Mouse (Mus musculus) C2C12 (cell line): ENCODE measurements at regions not wholly inside any gene's neighbourhood (a gene's known extent, or its start where the extent isn't known, plus 50 kb on each side); places are given as distances from the start of the nearest gene placed in this dataset.

Experiments used
- H3K27me3 ChIP-seq: one replicate; pipeline ENCODE4 v1.6.1; 2011; ENCODE audit not compliant: control insufficient read depth, insufficient read depth, insufficient read length
- H3K36me3 ChIP-seq: one replicate; pipeline ENCODE4 v1.6.1; 2011; ENCODE audit not compliant: control insufficient read depth, insufficient read depth
- H3K4me3 ChIP-seq: one replicate; pipeline ENCODE4 v1.5.1; 2011; ENCODE audit warnings: mild to moderate bottlenecking, control low read depth; ENCODE audit not compliant: poor library complexity, insufficient read depth, severe bottlenecking
- H3K79me2 ChIP-seq: one replicate; pipeline ENCODE4 v1.6.1; 2011; ENCODE audit not compliant: control insufficient read depth, insufficient read depth
- H3K79me3 ChIP-seq: one replicate; pipeline ENCODE4 v1.6.1; 2011; ENCODE audit warnings: low read depth, control low read depth
- H3ac ChIP-seq: one replicate; pipeline ENCODE3; 2011; ENCODE audit warnings: low read depth; ENCODE audit not compliant: control insufficient read depth, insufficient read length
- CEBPB ChIP-seq: IDR thresholded peaks from one replicate; pipeline ENCODE4 v1.6.1; 2011; ENCODE audit warnings: low read depth, mild to moderate bottlenecking, control low read depth, moderate library complexity
- CTCF ChIP-seq: IDR thresholded peaks from one replicate; pipeline ENCODE4 v1.5.1; 2011; ENCODE audit not compliant: control insufficient read depth, insufficient read depth, insufficient read length
- FOSL1 ChIP-seq: IDR thresholded peaks from one replicate; pipeline ENCODE4 v1.8.0; 2011; ENCODE audit warnings: mild to moderate bottlenecking, low read length; ENCODE audit not compliant: poor library complexity, insufficient read depth, severe bottlenecking
- MAX ChIP-seq: IDR thresholded peaks from one replicate; pipeline ENCODE4 v1.6.1; 2011; ENCODE audit warnings: mild to moderate bottlenecking, control low read depth
- MYOD1 ChIP-seq: IDR thresholded peaks from one replicate; pipeline ENCODE4 v1.6.1; 2011; ENCODE audit warnings: low read depth; ENCODE audit not compliant: control insufficient read depth, insufficient read length
- MYOG ChIP-seq: IDR thresholded peaks from one replicate; pipeline ENCODE4 v1.6.1; 2011; ENCODE audit not compliant: control insufficient read depth, insufficient read length; ENCODE audit errors: extremely low read depth
- USF1 ChIP-seq: IDR thresholded peaks from one replicate; pipeline ENCODE4 v1.6.1; 2011; ENCODE audit warnings: low read depth, mild to moderate bottlenecking, control low read depth, moderate library complexity

GRCm38 (mm10) chr4:11878638-11879037 lies 102.4 kb downstream of the Gm10604 start:
- H3K79me3 ChIP-seq, result no peaks in the 10 kb centered on the region
- no peak for TF ChIP-seq FOSL1
- TF ChIP-seq CEBPB, result no peak
- TF ChIP-seq MAX, result no peak
- no peak for TF ChIP-seq CTCF
- TF ChIP-seq MYOG, result no peak
- no peak for TF ChIP-seq USF1
- TF ChIP-seq MYOD1, result no peak
- H3K27me3 ChIP-seq, result no peaks in the 10 kb centered on the region
- H3K36me3 ChIP-seq, result no peaks in the 10 kb centered on the region
- H3K79me2 ChIP-seq, result no peaks in the 10 kb centered on the region
- no peak overlapping the region for H3ac ChIP-seq
- H3K4me3 ChIP-seq, result no peak overlapping the region

GRCm38 (mm10) chr4:11877945-11878344 lies 103.1 kb downstream of the Gm10604 start:
- Histone ChIP-seq H3ac (no peak overlapping the region), H3K36me3 (no peaks in the 10 kb centered on the region), H3K79me2 (no peaks in the 10 kb centered on the region), H3K79me3 (no peaks in the 10 kb centered on the region), H3K4me3 (no peak overlapping the region), H3K27me3 (no peaks in the 10 kb centered on the region)
- TF ChIP-seq USF1, result no peak
- no peak for TF ChIP-seq CTCF
- no peak for TF ChIP-seq MYOD1
- no peak for TF ChIP-seq CEBPB
- no peak for TF ChIP-seq MYOG
- no peak for TF ChIP-seq MAX
- no peak for TF ChIP-seq FOSL1

DNA sequence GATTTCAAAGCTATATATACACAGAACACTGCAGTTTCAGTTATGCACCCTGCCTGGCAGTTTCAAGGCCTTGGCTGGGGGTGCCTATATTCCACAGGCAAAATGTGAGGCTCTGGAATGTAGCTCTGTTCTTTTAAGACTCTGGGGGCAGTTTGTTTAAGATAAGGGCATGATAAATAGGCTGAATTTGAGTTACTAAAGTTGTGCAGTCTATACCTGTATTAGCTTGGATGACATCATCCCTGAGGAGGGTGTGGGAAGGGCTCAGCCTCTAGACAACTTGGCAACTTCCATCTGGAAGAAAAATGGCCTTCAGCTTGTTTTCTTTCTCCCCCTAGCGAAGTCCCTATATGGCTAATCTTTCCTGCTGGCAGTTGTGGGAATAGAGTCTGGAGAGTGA lies 105.1 kb downstream of the Gm10604 start:
- Histone ChIP-seq H3K27me3 (no peaks in the 10 kb centered on the region), H3K79me2 (no peaks in the 10 kb centered on the region), H3K79me3 (no peaks in the 10 kb centered on the region), H3K36me3 (no peaks in the 10 kb centered on the region), H3K4me3 (no peak overlapping the region), H3ac (no peak overlapping the region)
- TF ChIP-seq CEBPB (no peak), USF1 (no peak), FOSL1 (no peak), MYOD1 (no peak), MAX (no peak), MYOG (no peak), CTCF (no peak)

GRCm38 (mm10) chr4:11874586-11875264 lies 106.3 kb downstream of the Gm10604 start:
- H3K79me2 ChIP-seq, result no peaks in the 10 kb centered on the region
- H3ac ChIP-seq, result no peak overlapping the region
- H3K36me3 ChIP-seq, result no peaks in the 10 kb centered on the region
- no peaks in the 10 kb centered on the region for H3K79me3 ChIP-seq
- no peaks in the 10 kb centered on the region for H3K27me3 ChIP-seq
- no peak for TF ChIP-seq FOSL1
- TF ChIP-seq USF1, result no peak
- no peak for TF ChIP-seq MYOG
- no peak for TF ChIP-seq MYOD1
- no peak for TF ChIP-seq CTCF
- TF ChIP-seq CEBPB, result no peak
- TF ChIP-seq MAX, result no peak
- H3K4me3 ChIP-seq, result no peak overlapping the region

DNA sequence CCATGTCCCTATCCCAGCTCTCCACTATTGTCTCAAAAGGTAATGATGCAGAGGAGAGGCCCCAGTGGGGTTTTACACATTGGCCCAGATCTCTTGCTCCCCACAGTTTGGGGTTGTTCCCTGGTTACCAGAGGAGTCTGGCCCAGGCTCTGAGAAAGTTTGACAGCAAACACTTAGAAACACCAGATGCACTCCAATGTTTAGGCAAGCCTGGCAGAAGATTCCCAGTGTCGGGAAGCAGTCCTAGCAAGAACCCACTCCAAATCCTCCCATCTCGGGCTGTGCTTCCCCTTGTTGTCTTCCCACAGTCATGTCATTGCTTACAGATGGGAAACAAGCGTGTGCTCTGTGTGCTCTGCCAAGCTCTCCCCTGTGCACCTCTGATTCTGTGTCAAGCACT lies 109.0 kb downstream of the Gm10604 start:
- no peaks in the 10 kb centered on the region for H3K79me3 ChIP-seq
- no peaks in the 10 kb centered on the region for H3K36me3 ChIP-seq
- no peaks in the 10 kb centered on the region for H3K79me2 ChIP-seq
- no peak for TF ChIP-seq CTCF
- no peak for TF ChIP-seq MAX
- TF ChIP-seq CEBPB, result no peak
- TF ChIP-seq USF1, result no peak
- TF ChIP-seq FOSL1, result no peak
- H3K27me3 ChIP-seq, result no peaks in the 10 kb centered on the region
- H3ac ChIP-seq, result no peak overlapping the region
- H3K4me3 ChIP-seq, result no peak overlapping the region

DNA sequence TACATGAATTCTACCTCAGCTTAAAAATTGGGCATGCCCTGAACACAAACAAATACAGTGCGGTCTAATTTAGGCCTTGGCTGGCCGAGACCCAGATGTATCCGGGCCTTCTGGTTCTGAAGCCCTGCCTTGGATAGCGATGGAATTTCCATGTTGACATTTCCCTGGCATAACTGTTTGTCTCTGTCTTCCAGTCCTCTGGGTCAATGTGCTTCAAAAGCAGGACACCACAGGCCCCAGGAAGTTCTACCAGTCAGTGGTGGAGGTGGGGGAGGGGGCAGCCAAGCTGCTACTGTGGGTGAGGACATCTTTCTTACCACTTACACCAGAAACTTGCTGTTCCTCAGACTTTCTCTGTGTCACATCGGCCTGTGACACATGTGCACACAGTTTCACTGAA lies 111.3 kb downstream of the Gm10604 start:
- no peak overlapping the region for H3K4me3 ChIP-seq
- H3K79me3 ChIP-seq, result no peaks in the 10 kb centered on the region
- no peak overlapping the region for H3ac ChIP-seq
- no peaks in the 10 kb centered on the region for H3K27me3 ChIP-seq
- H3K79me2 ChIP-seq, result no peaks in the 10 kb centered on the region
- H3K36me3 ChIP-seq, result no peaks in the 10 kb centered on the region
- TF ChIP-seq CTCF, result no peak
- TF ChIP-seq CEBPB, result no peak
- no peak for TF ChIP-seq MYOD1
- no peak for TF ChIP-seq USF1
- TF ChIP-seq MAX, result no peak
- no peak for TF ChIP-seq FOSL1
- TF ChIP-seq MYOG, result no peak
